Mouse (Mus musculus): Measurements from ENCODE around the gene Camta1. TPM values are rescaled to one million over a fixed set of nuclear protein-coding genes. Genes with fewer than 3 reads are reported as not detected.

The Camta1 gene
- polyA plus RNA-seq, 1 experiment from 2014 or later: 81.8 TPM

- 88% methylated on average over 7 of the region's 7 CpGs for WGBS
- H3K4me3 ChIP-seq (replicated peaks; ENCODE audit: low read length): no peak overlapping the region
- no peak overlapping the region for H3K27ac ChIP-seq (ENCODE audit: low read length)
- H3K9me3 ChIP-seq (replicated peaks; ENCODE audit: control insufficient read depth, low read length): no peaks in the 10 kb centered on the region
- no peak for ATAC-seq (ENCODE audit: insufficient read depth, low FRiP score)
- no peak overlapping the region for H3K4me2 ChIP-seq (ENCODE audit: low read depth, low read length)
- H3K4me1 ChIP-seq (ENCODE audit: control insufficient read depth, insufficient read depth, low read length): no peaks in the 10 kb centered on the region
- H3K9ac ChIP-seq (ENCODE audit: low read length): no peak overlapping the region
- peaks cover 2% of the 10 kb centered on the region; the same call in 1 of the 2 replicates for H3K36me3 ChIP-seq (ENCODE audit: control insufficient read depth, insufficient read depth, low read length)
- no peaks in the 10 kb centered on the region for H3K27me3 ChIP-seq (ENCODE audit: control insufficient read depth, insufficient read depth, low read length)
These were observed 851.4 kb downstream of the Camta1 start for GRCm38 (mm10) chr4:151010316-151010715.

GRCm38 (mm10) chr4:151006945-151007344 lies 854.7 kb downstream of the Camta1 start:
- Histone ChIP-seq H3K27me3 (ENCODE audit: control insufficient read depth, insufficient read depth, low read length) (no peaks in the 10 kb centered on the region), H3K4me2 (ENCODE audit: low read depth, low read length) (no peak overlapping the region), H3K9me3 (replicated peaks; ENCODE audit: control insufficient read depth, low read length) (no peaks in the 10 kb centered on the region), H3K27ac (ENCODE audit: low read length) (no peak overlapping the region), H3K9ac (ENCODE audit: low read length) (no peak overlapping the region), H3K4me1 (ENCODE audit: control insufficient read depth, insufficient read depth, low read length) (no peaks in the 10 kb centered on the region), H3K36me3 (ENCODE audit: control insufficient read depth, insufficient read depth, low read length) (peaks cover 3% of the 10 kb centered on the region; the same call in 1 of the 2 replicates), H3K4me3 (replicated peaks; ENCODE audit: low read length) (no peak overlapping the region)
- no peak for ATAC-seq (ENCODE audit: insufficient read depth, low FRiP score)
- 55% methylated on average over 6 of the region's 6 CpGs for WGBS

- H3K4me3 ChIP-seq (replicated peaks; ENCODE audit: low read length): no peak overlapping the region
- no peak overlapping the region for H3K9ac ChIP-seq (ENCODE audit: low read length)
- no peak for ATAC-seq (ENCODE audit: insufficient read depth, low FRiP score)
- H3K4me1 ChIP-seq (ENCODE audit: control insufficient read depth, insufficient read depth, low read length): no peaks in the 10 kb centered on the region
- H3K27ac ChIP-seq (ENCODE audit: low read length): no peak overlapping the region
- H3K4me2 ChIP-seq (ENCODE audit: low read depth, low read length): no peak overlapping the region
- H3K36me3 ChIP-seq (ENCODE audit: control insufficient read depth, insufficient read depth, low read length): peaks cover 3% of the 10 kb centered on the region; the same call in 1 of the 2 replicates
- H3K27me3 ChIP-seq (ENCODE audit: control insufficient read depth, insufficient read depth, low read length): no peaks in the 10 kb centered on the region
- no peaks in the 10 kb centered on the region for H3K9me3 ChIP-seq (replicated peaks; ENCODE audit: control insufficient read depth, low read length)
- 87% methylated on average over 13 of the region's 13 CpGs for WGBS
These were observed 855.9 kb downstream of the Camta1 start for GRCm38 (mm10) chr4:151005656-151006318.

GRCm38 (mm10) chr4:151001397-151001796 lies 860.3 kb downstream of the Camta1 start:
- no peak for ATAC-seq (ENCODE audit: insufficient read depth, low FRiP score)
- no peaks in the 10 kb centered on the region for H3K9me3 ChIP-seq (replicated peaks; ENCODE audit: control insufficient read depth, low read length)
- 23% methylated on average over 13 of the region's 13 CpGs for WGBS
- no peak overlapping the region for H3K27ac ChIP-seq (ENCODE audit: low read length)
- no peaks in the 10 kb centered on the region for H3K4me1 ChIP-seq (ENCODE audit: control insufficient read depth, insufficient read depth, low read length)
- H3K4me3 ChIP-seq (replicated peaks; ENCODE audit: low read length): no peak overlapping the region
- no peaks in the 10 kb centered on the region for H3K27me3 ChIP-seq (ENCODE audit: control insufficient read depth, insufficient read depth, low read length)
- H3K36me3 ChIP-seq (ENCODE audit: control insufficient read depth, insufficient read depth, low read length): peaks cover 3% of the 10 kb centered on the region; the same call in 1 of the 2 replicates
- H3K9ac ChIP-seq (ENCODE audit: low read length): no peak overlapping the region
- 0 out of 2 replicates have a peak overlapping the region, but pooled peaks have one; percentile 13 for H3K4me2 ChIP-seq (ENCODE audit: low read depth, low read length)

- H3K9ac ChIP-seq (ENCODE audit: low read length): no peak overlapping the region
These were observed 863.0 kb downstream of the Camta1 start for GRCm38 (mm10) chr4:150998626-150999025.

GRCm38 (mm10) chr4:150996797-150997196 lies 864.9 kb downstream of the Camta1 start, which contains the start of gene Uts2:
TSS of gene Uts2 (plus strand) at chr4:150997097.
- Histone ChIP-seq H3K4me3 (replicated peaks; ENCODE audit: low read length) (no peak within 1 kb of the TSS), H3K9ac (ENCODE audit: low read length) (no peak within 1 kb of the TSS), H3K9me3 (replicated peaks; ENCODE audit: control insufficient read depth, low read length) (no peaks in the 10 kb centered on the region), H3K36me3 (ENCODE audit: control insufficient read depth, insufficient read depth, low read length) (no peaks in the 10 kb centered on the region), H3K27ac (ENCODE audit: low read length) (no peak within 1 kb of the TSS), H3K4me2 (ENCODE audit: low read depth, low read length) (no peak within 1 kb of the TSS), H3K4me1 (ENCODE audit: control insufficient read depth, insufficient read depth, low read length) (no peaks in the 10 kb centered on the region), H3K27me3 (ENCODE audit: control insufficient read depth, insufficient read depth, low read length) (no peaks in the 10 kb centered on the region)
- no peak for ATAC-seq (ENCODE audit: insufficient read depth, low FRiP score)
- WGBS: 82% methylated on average over 7 of the region's 7 CpGs

More at GRCm38 (mm10) chr4:150998626-150999025, 863.0 kb downstream of the Camta1 start:
- no peak overlapping the region for H3K4me2 ChIP-seq (ENCODE audit: low read depth, low read length)
- no peaks in the 10 kb centered on the region for H3K36me3 ChIP-seq (ENCODE audit: control insufficient read depth, insufficient read depth, low read length)
- 92% methylated on average over 9 of the region's 9 CpGs for WGBS
- no peaks in the 10 kb centered on the region for H3K9me3 ChIP-seq (replicated peaks; ENCODE audit: control insufficient read depth, low read length)
- H3K4me3 ChIP-seq (replicated peaks; ENCODE audit: low read length): no peak overlapping the region
- H3K4me1 ChIP-seq (ENCODE audit: control insufficient read depth, insufficient read depth, low read length): no peaks in the 10 kb centered on the region
- no peaks in the 10 kb centered on the region for H3K27me3 ChIP-seq (ENCODE audit: control insufficient read depth, insufficient read depth, low read length)
- ATAC-seq (ENCODE audit: insufficient read depth, low FRiP score): no peak
- no peak overlapping the region for H3K27ac ChIP-seq (ENCODE audit: low read length)

- ATAC-seq (ENCODE audit: insufficient read depth, low FRiP score): no peak
- H3K27me3 ChIP-seq (ENCODE audit: control insufficient read depth, insufficient read depth, low read length): no peaks in the 10 kb centered on the region
- no peak overlapping the region for H3K9ac ChIP-seq (ENCODE audit: low read length)
- H3K27ac ChIP-seq (ENCODE audit: low read length): no peak overlapping the region
- H3K4me3 ChIP-seq (replicated peaks; ENCODE audit: low read length): no peak overlapping the region
- H3K9me3 ChIP-seq (replicated peaks; ENCODE audit: control insufficient read depth, low read length): no peaks in the 10 kb centered on the region
- no peaks in the 10 kb centered on the region for H3K4me1 ChIP-seq (ENCODE audit: control insufficient read depth, insufficient read depth, low read length)
- H3K36me3 ChIP-seq (ENCODE audit: control insufficient read depth, insufficient read depth, low read length): no peaks in the 10 kb centered on the region
- no peak overlapping the region for H3K4me2 ChIP-seq (ENCODE audit: low read depth, low read length)
- WGBS: 49% methylated on average over 6 of the region's 6 CpGs
These were observed 871.5 kb downstream of the Camta1 start for GRCm38 (mm10) chr4:150990148-150990547.

- no peak for ATAC-seq (ENCODE audit: insufficient read depth, low FRiP score)
- 88% methylated on average over 5 of the region's 5 CpGs for WGBS
- Histone ChIP-seq H3K4me2 (ENCODE audit: low read depth, low read length) (no peak overlapping the region), H3K9ac (ENCODE audit: low read length) (no peak overlapping the region), H3K27ac (ENCODE audit: low read length) (no peak overlapping the region), H3K27me3 (ENCODE audit: control insufficient read depth, insufficient read depth, low read length) (no peaks in the 10 kb centered on the region), H3K4me3 (replicated peaks; ENCODE audit: low read length) (no peak overlapping the region), H3K36me3 (ENCODE audit: control insufficient read depth, insufficient read depth, low read length) (no peaks in the 10 kb centered on the region), H3K4me1 (ENCODE audit: control insufficient read depth, insufficient read depth, low read length) (no peaks in the 10 kb centered on the region), H3K9me3 (replicated peaks; ENCODE audit: control insufficient read depth, low read length) (no peaks in the 10 kb centered on the region)
These were observed 881.5 kb downstream of the Camta1 start for GRCm38 (mm10) chr4:150980153-150980552.

- Histone ChIP-seq H3K4me2 (ENCODE audit: low read depth, low read length) (no peak overlapping the region), H3K9ac (ENCODE audit: low read length) (no peak overlapping the region), H3K9me3 (replicated peaks; ENCODE audit: control insufficient read depth, low read length) (no peaks in the 10 kb centered on the region), H3K27me3 (ENCODE audit: control insufficient read depth, insufficient read depth, low read length) (no peaks in the 10 kb centered on the region), H3K4me1 (ENCODE audit: control insufficient read depth, insufficient read depth, low read length) (no peaks in the 10 kb centered on the region), H3K27ac (ENCODE audit: low read length) (no peak overlapping the region), H3K36me3 (ENCODE audit: control insufficient read depth, insufficient read depth, low read length) (no peaks in the 10 kb centered on the region), H3K4me3 (replicated peaks; ENCODE audit: low read length) (no peak overlapping the region)
- ATAC-seq (ENCODE audit: insufficient read depth, low FRiP score): no peak
- 69% methylated on average over 9 of the region's 9 CpGs for WGBS
These were observed 882.2 kb downstream of the Camta1 start for GRCm38 (mm10) chr4:150979455-150979854.
